Mouse (Mus musculus): ENCODE measurements around the gene Tmem183a.

The Tmem183a gene

DNA sequence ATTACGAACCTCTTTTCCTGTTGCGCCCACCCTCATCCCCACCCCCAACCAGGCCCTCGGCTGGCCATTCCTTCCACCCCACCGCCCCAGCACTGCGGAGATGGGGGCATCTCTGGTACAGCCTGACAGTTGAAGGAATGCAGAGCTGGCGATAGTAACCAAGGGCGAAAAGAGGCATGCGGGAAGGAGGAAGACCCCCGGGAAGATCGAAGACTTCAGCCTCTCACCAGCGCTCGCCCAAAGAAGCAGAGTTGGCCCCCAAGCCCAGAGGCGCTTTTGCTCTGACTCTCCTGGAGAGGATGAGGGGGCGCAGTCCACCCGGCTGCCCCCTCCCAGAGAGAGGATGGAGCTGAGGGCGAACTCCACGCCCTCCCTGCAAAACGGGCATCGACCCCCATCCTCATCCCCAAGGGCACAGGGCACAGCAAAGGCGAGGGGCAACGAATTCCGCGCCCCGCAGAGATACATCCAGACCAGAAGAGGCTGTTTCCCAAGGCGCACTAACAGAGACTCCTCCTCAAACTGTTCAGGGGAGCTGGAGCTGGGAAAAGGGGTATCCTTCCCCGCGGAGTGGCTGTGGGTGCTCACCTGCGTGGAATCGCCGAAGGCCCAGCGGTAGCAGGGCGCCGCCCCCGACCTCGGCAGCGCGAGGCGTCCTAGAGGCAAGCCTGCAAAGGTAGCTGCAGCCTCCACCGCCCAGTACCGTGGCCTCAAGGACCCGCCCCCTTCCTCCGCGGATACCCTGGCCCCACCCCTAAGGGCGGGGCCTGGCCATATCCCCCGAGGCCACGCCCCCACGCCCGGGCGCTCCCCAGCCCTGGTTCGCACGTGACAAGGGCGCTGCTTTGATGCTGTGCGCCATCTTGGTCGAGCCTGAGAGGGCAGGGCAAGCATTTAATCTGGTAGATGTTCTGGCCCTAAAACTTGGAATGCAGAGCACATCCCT, 17.5 kb downstream of the Tmem183a start:
- peak; percentile 38 to 43 for DNase-seq

DNA sequence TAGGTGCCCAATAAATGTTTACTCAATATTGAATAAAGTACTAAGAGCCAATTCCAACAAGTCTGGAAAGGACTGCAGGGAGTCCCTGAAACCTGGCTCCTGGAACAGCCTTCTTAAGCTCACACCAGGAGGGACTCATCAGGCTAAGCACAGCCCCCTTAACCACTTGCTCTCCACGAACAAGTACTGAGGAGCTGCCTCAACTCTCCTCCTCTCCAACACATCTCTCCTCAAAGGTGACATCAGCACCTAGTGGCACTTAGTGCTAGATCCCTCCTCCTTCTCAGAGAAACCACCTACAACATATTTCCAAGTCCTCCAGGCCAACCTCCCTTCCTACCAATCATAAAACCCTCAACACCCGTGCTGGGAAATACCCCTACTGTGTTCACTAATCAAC, 18.2 kb downstream of the Tmem183a start:
- DNase-seq, result no peak

DNA sequence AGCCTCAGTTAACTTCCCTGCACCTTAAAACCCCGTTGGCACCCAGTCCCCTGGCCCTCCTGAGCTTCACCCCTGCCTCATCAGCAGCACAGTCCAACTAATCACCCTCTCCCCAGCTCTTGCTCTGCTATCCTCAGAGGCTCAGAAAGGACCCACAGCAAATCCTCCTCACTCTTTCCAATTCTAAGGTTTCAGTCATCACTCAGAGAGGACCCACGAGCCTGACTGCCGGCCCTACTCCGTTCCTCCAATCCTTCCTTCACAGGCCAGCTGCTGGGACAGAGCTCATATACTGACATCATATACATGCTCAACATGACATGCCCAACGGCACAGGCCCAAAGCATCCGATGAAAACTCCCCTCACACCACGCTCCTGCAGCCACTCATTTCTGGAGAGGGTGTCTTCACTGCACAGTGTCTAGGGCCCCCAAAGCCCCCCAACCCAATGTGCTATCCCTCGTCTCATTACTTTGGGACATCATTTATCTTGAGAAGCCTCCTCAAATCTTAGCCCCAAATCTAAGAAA, 18.9 kb downstream of the Tmem183a start:
- DNase-seq, result no peak

DNA sequence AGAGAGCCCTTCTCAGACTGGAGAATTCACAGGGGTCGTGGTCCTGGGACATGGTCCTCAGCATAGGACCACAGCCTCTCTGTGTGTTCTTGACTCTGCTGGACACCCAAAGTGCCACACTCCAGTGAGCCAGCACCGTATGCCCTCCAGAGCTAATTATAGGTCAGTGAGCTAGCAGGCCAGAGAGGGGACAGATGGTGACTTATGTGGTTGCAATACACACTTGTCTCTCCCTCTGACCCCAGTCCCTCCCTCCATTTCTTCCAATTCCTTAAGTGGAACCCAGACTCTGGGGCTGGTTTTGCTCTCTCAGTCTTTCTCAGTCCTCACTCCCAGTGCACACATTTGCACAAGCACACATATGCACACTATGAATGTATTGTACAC, 19.5 kb downstream of the Tmem183a start:
- DNase-seq, result no peak

DNA sequence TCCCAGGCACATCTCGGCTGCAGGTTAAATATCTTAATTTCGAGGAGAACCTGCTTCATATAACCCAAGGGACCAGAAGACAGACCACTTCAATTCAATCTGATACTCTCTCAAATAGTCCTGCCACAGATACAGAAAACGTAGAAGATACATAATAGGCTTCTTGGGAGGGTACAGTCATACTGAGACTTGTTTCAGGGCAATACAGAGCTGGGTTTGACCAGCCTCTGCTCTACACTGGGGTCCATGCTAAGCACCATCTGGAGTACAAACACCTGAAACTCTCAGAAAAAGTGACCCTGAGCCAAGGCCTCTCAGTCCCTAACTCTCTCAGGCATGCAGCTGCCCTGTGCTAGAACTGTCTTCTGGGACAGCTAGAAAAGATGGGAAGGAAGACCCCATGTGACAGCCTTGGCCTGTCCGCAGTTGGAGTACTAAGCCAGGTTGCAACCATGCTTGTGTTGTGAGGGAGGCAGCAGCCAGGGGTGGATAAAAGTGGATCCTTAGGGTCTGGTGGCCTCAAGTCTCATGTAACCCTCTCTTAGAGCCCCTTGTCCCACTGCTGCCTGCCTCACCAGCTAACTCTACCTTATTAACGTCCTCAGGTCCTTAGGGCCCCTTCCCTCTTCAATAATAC, 20.0 kb downstream of the Tmem183a start:
- DNase-seq, result no peak

DNA sequence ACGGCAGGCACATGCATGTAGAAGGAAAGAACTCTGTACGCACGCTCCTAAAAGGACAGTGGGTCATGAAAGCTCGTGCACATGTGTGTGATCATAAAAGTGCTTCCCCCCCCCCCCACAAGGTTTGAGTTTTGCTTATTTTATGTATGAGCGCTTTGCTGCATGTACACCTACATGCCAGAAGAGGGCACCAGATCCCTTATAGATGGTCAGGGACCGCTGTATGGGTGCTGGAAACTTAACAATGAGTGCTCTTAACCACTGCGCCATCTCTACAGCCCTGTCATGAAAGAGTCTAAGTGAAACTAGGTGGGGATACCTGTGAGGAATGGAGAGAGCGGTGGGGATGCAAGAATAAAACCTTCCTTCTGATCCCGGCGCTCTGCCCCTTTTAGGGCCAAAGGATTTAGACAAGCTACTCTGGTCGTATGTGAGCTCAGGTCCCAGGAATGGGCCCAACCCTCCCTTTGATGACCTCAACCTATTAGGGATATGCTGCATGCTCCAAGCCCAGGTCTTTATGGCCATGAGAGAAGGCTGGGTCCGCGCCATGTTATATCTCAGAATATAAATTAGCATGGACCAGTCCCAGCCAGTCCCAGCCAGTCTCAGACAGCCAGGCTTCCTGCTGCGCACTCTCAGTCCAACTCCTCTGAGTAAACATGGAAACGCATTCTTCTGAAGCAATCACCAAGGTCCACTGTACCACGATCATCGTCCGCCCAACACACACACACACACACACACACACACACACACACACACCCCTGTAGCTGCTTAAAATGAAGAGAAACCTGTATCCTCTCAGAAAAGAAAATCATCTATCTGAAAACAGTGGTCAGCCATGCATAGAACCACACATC, 21.8 kb downstream of the Tmem183a start:
- DNase-seq, result no peak

DNA sequence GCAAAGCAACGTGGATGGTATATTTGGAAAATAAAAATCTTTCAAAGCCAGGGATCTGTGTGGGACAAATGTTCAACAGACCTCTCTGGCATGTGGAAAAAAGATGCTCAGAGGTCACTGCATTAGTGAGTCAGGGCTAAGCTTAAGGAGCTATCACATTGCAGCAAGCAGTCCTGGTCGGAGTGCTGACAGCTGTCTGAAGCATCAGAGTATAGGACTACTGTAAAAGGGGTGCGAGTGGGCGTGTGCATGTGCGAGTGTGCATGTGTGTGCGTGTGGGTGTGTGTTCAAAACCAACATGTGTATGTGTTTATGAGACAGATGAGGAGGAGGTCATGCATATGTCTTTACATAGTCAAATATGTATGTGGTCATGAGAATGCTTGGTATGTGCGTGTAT, 22.6 kb downstream of the Tmem183a start:
- DNase-seq, result no peak

DNA sequence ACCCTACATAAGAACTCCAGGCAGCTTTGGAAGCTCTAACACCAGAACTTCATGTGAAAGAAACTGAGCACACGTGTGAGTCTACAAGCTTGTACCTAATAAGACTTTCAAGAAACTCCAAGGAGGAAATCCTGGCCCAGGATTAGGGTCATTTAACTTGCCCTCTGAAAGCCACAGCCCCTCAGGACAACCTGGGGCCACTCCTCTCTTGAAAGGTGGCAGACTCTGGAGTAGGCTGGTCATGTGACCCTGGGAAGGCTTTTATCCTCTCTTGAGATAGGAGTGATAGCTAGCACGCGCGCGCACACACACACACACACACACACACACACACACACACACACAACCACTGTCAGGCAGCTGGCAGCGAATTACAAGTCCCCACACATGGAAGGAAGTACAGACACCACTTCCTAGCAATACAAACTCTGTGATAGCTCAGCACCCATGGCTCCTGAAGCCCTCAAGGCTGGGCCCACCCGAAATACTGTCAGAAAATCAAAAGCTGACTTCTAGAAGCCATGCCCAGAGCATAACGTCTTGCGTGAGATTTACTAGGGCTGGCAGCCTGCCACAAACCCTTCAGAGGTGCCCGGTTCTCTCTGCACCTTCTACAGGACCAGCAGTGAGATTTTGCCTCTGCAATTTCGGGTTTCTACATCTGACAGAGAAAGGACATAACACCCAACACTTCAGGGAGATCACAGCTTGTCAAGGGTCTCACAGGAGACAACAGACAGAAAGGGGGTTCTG, 24.6 kb downstream of the Tmem183a start:
- DNase-seq, result peak in 1 of 2 experiments; percentile 1

DNA sequence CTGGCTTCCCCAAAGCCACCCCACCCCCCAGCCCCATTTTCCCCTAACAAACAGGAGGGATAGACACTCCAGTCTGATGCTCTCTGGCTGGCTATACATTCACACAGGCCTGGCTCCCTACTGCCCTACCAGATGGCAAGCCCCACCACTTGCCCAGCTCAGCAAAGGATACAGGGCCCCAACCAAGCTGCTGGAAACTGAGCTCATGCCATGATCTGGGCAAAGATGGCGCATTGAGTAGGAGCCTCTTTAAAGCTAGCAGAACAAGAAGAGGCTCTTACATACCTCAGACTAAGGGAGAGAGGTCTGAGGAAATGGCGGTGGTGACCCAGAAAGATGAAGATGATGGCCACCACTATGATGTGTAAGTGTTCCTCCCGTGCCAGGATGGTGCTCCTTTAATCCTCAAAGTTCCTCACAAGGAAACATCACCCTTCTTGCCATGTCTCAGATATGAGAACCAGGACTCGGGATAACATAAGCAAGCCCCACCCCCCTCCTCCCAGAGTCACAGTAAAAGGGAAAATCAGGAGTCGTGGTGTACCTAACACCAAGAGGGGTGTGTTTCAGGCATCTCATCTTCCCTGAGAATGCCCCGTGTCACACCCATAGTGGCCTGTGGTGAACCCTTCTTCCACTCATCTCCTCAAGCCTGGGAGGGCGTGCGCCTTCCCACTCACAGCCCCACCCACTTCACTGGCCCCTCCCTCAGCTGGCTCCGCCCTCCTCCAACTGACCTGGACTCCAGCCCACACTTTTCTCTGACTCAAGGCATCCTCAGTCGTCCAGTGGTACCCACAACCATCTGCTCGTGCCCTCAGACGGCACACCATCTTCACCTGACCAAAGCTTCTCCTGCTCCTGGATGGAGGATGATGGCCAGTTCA, 25.6 kb downstream of the Tmem183a start:
- DNase-seq, result peak in 1 of 2 experiments; percentile 6

DNA sequence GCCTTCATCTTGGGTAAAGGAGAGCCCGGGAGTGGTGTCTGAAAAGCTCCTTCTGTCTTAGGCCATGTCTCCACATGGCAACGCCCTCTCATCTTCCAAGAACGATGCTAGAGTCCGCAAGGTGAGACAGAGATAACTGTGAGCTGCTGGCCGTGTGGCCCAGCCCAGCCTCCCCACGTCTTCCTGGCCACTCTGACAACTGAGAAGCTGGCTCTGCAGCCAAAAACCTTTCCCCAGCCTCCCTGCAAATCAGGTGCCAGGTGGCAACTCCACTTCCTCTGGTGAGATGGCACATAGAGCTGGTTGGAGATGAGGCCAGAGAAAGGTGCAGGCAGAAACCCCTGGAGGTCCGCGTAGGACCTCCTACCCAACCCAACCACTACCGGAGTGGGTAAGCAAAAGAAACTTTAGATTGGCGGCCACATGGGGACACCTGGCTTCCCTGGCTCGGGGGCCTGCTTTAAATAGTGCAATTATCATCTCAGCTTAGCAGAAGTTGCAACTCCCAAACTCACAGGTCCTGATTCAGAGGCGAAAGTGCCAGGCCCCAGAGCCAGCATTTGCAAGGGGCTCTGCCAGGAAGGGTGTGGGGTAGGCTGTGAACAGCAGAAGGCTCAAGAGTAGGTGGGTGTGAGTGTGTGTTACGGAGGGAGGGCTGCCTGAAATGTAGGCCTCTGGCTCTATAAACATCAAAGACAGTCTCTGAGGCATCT, 26.4 kb downstream of the Tmem183a start:
- DNase-seq, result peak in 1 of 2 experiments; percentile 2

DNA sequence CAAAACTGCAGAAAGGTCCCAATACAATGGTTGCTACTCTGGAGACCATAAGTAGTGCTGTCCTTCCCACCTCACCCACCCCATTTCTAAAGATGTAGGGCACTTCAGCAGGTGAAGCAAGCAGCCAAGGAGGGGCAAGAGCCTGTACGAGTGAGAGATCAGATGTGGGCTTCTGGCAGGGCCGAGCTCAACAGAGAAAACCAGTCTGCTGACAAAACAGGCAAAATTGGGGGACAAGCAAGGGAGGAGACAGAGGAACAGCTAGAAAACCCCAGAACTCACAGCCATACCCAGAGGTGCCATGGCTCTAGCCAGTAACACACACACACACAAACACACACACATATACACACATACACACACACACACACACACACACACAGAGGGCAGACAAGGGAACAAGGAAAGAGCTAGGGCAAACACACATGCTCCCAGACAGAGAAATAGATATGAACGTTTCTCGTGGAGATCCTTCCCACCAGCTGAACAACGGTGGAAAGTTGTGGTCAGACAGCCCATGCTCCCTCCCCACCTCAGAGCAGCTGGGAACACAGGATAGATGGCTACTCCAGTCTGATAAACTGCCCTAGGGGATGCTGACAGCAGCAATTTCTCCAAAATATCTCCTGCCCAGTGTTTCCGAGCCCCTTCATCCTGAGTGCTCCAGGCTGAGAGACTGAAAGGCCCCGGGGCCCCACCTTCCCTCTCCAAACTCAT, 27.5 kb downstream of the Tmem183a start:
- DNase-seq, result peak in 1 of 2 experiments; percentile 0

DNA sequence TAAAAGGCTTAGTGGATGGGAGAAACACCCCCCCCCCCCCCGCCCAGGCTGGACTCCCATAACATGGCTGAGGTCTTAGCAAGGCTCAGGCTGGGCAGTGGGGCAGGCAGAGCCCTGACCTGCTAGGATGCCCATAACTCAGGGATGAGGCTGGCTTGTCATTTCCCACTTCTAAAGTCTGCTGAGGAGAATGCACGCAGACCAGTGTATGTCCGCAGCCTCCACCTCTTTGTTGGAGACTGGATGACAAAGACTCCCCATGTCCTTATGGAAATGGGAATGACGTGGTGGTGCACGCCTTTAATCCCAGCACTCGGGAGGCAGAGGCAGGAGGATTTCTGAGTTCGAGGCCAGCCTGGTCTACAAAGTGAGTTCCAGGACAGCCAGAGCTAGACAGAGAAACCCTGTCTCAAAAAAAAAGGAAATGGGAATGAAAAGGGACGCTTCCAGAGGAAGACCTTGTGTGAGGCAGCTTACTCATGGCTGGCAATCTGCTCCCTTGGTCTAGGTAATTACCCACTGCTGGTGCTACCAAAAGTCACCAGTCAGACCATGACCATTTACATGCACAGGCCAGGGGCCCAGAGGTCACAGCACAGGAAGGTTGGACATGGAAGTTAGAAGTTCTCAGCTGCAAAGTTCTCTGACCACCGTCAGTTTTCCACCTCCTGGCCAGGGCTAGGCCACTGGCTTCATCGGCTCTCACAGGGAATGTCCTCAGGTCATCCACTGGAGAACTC, 28.2 kb downstream of the Tmem183a start:
- DNase-seq, result peak in 1 of 2 experiments; percentile 2

DNA sequence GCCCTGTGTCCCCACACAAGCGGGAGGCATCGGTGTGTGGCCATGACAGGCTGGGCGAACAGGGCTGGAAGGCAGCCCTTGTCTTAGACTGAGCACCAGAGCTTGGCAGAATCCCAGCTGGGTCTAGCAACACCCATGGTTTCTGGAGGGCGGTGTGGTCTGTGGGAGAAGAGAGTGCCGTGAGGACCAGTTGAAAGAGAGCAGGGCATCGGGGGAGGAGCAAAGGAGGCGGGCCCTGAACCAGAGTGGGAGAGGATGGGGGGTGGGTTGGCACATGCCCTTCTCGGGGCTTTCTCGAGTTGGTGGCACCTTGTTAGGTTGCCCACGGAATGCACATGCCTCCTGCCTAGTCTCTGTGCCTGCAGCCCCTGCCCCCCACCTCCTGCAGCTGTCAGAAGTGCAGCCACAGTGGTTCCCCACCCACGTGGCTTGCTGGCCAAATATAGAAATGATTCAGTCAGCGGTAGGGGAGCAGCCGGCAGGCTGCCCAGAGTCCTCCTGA, 29.0 kb downstream of the Tmem183a start, which contains the start of gene Ppfia4:
Gene Ppfia4, minus strand, starts transcription at position 159 of the 502 bp plus-strand sequence.
- DNase-seq, result peak in 1 of 2 experiments; percentile 5

DNA sequence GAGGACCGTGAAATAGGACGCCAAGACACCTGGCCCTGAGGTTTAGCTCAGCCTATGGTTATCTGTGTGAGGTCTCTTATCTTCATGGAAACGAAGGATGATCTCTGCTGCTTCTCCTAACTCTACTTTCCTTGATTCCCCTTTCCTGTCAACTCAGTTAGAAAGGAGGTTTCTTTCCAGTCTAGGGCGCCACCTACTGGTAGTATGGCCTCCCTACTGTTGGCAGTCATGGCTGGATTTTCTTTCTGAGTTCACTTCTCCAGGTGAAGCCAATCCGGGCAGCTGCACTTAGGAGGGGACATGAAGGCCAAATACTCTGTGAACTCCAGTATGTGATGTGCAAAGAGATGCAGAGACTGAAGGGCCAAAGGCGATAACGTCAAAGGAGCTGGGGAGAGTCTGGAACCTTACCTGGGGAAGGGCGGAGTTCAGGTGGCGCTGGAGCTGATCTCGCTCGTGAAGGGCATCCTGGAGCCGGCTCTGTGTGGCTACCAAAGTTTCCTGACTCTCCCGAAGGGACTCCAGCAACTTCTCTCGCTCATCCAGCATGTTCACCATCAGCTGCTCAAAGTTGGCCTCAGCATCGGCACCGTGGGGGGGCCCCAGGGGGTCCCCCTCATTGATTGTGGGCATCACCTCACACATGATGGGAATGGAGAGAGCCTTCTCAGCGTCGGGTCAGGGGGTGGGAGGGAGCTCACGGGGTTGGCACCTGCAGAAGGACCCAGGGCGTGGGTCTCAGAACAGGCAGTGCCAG, 29.7 kb downstream of the Tmem183a start:
- peak; percentile 33 to 75 for DNase-seq

DNA sequence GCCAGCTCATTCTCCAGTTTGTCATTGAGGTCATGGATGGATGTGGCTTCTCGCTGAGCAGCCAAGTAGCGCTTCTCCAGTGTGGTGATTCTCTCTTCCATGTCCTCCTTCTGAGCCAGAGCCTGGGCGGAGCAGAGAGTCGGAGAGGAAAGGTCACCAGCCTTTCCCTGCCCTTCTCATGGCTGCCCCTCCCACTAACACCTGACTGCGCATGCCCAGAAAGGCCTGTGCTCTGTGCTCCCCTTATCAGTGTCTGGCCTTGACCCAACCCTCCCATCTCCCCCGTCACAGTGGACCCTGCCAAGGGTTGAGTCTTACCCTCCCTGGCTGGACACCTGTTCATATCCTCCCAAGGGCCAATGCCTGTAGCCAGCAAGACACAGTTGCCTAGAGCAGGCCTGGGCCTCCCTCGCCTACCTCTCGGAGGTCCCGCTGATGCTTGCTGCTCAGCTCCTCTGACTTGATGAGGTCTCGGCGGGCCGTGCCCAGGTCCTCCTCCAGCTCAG, 34.9 kb downstream of the Tmem183a start:
- no peak for DNase-seq

DNA sequence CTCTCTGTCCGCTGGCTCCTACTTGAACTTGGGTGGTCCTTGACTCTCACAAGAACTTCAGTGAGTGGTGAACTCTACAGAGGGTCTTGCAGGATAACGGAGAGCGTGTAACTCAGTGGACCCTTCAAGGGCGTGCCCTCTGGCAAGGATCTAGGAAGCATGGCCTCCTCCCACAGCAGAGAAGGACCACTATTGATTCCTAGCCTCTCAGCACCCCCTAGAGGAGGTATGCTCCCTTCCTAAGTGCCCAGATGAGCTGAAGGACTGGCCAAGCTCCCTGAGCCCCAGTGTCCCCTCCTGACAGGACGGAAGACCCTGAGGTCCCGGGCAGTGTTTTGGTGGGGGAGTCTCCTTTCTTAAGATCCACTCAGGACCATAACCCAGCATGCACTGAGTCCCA, 39.2 kb downstream of the Tmem183a start:
- no peak for DNase-seq

DNA sequence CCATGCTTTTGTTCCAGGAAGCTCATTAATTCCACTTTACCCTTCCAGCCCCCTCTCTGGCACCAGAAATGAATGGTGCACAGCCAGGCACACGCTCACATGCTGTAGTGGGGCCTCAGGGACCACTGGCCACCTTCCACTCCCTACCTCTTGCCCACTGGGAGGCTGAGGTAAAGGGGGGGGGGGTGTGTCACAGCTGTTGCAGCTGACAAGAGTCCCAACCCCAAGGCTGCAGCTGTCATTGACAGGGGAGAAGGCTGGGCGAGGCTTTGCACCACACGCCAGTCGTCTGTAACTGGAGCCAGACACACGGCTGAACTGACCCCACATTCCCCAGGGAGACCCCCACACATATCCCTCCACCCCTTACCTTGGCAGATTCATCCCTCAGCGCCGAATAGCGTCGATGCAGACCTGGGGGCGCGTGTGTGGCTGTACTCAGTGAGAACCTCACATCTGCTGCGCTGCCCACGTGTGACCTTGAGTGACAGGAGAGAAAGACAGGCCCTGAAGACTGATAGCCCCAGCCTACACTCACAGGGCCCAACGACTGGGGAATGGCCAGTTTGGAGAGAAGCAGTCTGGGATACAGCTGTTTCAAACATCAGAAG, 41.0 kb downstream of the Tmem183a start:
- DNase-seq, result no peak

Measured in spleen, adult 18-20 months (tissue).